Mouse (Mus musculus): ENCODE results near the gene A2m.

A2m gene

GRCm38 (mm10) chr6:121635076-121635475 lies at the start of gene A2m:
A2m (plus strand) TSS chr6:121635376.
- 90% methylated on average over 8 of the region's 8 CpGs for WGBS

GRCm38 (mm10) chr6:121590131-121590530 lies 45.0 kb upstream of the A2m start:
- 42% methylated on average over 1 of the region's 1 CpGs for WGBS

DNA sequence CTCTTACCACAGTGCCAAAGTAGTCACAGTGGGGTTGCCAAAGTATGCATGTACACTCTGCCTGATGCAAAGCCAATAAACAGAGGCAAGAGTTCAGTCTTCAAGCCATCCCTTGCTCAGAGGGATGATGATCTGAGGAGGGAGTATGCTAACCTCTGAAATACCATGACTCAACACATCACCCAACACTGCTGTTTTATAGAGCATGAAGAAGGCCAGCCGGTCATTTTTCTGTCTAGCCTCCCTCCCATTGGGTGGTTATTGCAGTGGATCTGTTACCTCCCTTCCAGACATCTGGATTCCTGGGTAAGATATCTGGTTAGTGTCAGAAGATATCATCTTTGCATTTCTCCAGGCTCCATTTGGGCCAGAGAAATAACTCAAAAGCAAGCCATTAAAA lies 34.2 kb upstream of the A2m start:
- WGBS, result 96% methylated on average over 1 of the region's 1 CpGs

- 47% methylated on average over 3 of the region's 3 CpGs for WGBS
Observed at GRCm38 (mm10) chr6:121611796-121612195, 23.4 kb upstream of the A2m start.

DNA sequence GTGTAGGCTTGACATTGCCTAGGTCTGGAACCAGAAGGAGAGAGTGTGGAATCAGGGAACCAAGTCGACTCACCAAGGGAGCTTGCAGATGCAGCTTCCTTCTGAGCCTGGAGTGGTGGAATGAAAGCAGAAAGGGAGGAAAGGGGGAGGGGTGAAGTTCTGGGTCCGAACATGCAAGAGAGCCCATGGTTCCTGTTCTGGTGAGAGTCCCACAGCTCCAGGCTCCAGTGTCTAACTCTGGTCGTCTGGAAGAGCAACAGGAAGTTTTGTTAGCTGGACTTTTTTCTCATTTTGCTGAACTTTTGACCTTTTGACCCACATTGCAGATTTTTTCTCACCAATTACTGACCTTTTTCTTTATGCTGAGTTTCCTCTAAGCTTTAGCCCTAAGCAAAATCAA lies 17.7 kb upstream of the A2m start:
- WGBS, result 43% methylated on average over 3 of the region's 3 CpGs

DNA sequence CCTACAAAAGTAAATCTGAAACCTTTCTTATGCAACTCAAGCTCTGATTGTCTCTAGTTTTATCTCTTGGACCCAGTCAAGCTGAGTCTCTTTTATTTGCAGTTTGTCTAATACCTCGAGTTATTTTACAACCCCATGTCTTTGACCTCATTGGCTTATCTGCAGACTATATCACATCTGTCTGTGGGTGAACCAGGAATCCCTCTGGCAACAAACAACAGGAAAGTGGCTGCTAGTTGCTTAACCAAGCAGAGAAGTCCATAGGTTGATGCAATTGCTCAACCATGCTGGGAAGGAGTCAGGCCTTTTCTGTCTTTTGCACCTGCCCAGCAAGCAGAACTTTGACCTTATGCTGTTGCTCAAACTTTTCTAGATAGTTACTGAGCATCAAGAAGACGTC lies 12.7 kb upstream of the A2m start:
- WGBS, result 75% methylated on average over 2 of the region's 2 CpGs

- 86% methylated on average over 13 of the region's 13 CpGs for WGBS
Observed at GRCm38 (mm10) chr6:121634520-121634919, 656 bp upstream of the A2m start.

DNA sequence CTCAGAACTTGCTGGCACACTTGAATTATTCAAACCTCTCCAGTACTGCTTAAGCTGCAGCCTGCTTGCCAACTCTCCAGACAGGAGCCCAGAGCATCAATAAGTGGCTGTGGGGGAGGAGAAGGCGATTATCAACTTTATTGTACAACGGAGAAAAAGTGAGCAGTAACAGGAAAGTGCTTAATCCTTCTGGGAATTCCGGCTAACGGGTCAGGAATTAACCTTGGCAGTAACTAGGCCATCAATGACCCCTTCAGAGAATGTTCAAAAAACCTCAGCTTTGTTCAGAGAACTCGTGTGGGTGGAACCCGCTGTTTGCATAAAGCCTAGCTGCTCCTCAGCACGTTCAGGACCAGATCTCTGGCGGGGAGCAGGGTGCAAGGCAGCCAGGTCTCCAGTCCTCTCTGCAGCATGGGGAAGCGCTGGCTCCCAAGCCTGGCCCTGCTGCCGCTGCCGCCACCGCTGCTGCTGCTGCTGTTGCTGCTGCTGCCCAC lies 749 bp downstream of the A2m start:
- WGBS, result 8% methylated on average over 12 of the region's 12 CpGs

DNA sequence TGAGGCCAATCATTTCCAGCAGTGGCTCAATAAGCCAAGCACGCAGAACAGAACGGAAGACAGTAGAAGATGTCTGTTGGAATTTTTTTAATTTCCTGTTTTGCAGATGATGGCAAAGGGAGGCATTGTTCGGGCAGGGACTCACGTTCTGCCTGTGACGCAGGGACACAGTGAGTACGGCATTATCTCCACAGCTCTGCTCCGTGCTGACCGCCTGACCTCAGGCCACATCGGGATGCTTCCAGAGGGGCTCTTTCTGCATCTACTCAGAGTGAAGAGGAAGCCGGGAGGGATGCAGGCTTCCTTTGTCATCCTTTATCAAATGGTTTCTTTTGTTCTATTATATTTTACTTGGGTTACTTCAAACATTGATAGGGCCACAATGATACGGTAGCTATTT lies 13.3 kb downstream of the A2m start:
- 83% methylated on average over 11 of the region's 11 CpGs for WGBS
